Mouse (Mus musculus): Measurements from ENCODE around the gene Ccdc172. TPM values are rescaled to one million over a fixed set of nuclear protein-coding genes. Genes with fewer than 3 reads are reported as not detected.
A peak's percentile ranks its signal among the peaks of the same experiment; 100 is the strongest.

The Ccdc172 gene
- total RNA-seq, 4 experiments from 2014 or later = not detected

DNA sequence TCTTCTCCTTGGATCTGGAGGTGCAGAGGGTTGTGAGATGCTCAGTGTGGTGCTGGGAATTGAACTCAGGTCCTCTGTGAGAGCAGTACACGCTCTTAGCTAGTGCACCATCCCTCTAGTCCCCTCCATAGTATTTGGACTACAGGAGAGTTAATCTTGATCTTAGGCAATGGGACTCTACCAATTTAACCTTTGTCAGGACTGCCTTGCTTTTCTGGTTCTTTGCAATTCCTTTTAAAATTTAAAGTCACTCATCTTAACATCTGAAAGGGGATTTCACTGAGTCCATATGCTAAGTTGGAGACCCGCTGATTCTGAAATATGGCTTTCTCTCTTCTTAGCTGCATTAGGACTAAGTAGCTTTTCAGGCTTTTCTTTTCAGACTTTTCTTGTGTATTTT is 59.8 kb downstream of the Ccdc172 start:
- DNase-seq (ENCODE audit: low spot score in 2 of 2) = no peak

DNA sequence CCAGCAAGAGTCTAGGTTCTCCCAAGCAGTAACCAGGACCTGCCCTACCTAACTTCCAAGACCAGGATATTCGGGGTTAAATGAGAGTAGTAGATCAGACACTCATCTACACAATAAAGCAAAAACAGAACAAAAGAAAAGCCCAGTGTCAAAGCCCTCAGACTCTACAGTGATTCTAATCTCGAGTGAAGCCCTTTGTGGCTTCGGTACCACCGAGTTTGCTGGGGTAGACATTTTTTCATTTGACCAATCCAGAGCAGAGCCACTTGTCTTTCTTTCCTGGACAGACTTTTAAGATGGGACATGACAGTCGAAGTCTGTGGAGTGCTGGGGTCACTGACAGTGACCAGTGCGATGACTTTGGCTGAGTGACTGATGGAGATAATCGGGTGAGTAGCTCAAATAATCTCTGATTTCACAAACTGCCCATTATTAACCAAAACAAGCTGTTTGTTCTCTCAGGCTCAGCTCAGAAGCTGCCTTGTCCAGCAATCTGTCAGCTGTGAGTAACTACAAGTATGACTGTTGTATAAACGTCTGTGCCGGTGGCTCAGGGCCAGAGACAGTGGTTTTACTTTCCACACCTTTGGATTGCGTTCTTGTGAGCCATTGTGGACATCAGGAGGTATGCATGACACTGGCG is 60.8 kb downstream of the Ccdc172 start:
- no peak for DNase-seq (ENCODE audit: low spot score in 2 of 2)

DNA sequence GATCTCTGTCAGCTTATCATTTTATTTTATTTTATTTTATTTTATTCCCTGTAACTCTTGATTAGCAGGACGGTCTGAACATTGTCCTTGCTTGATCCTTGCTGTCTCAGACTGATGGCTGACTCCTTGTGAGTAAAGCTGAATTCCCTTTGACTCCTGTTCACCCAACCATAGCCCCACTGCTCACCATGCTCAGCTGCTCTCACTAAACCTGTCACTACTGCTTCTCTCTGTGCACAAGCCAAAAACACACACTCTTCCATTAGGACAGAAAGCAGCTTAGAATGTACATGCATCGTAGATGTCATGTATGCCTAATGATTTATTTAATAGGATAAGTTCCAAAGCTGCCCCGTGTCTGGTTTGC is 61.3 kb downstream of the Ccdc172 start:
- DNase-seq (ENCODE audit: low spot score in 2 of 2) = no peak

DNA sequence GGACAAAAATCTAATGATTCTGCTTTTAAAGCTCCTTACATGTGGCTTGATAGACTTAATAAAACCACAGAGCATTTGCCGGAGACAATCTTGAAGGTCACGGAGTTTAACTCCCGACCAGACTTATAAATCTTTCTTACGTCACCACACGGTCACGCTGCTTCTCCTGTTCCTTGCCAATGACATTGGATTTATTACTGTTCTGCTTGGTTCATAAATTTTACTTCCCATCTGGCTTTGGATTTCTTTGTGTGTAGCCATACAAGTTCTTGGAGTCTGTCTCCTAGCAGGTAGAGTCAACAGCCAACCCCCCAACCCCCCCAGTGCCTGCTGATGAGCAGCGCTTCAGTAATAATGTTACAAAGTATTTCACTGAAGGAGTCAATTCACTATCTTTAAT is 70.2 kb downstream of the Ccdc172 start:
- DNase-seq (ENCODE audit: low spot score in 2 of 2) = no peak

DNA sequence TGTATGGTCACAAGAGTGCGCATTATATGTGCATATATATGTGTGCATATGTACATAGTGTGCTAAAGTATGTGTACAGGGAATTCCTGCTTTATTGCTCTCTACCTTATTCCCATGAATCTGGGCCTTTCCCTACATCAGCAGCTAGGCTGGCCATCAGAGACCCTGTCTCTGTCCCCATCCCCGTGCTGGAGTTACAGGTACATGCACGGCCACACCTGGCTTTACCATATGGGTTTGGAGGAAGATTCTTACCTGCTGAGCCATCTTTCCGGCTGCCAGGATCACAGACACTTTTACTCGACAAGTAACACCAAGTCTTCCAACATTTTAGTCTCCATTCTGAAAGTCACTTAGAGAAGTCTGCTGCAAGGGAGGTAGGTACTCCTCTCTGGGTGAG is 71.2 kb downstream of the Ccdc172 start:
- DNase-seq (ENCODE audit: low spot score in 2 of 2) = no peak

DNA sequence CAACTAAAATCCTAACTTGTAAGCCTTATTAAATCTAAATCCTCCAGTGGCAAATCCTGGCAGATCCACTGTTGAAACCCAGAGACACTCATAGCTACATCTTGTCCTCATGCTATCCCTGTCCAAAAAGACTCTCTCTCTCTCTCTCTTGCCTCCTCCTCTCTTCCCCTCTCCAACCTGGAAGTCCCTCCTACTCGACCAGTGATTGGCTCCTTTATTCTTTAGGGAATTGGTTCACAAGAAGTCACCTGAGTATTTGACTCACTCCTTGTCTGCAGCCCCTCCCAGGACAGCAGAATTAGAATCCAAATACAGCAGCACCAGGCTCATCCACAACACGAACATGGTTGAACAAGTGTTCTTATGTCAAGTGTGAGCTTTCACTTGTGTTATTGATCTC is 74.3 kb downstream of the Ccdc172 start:
- DNase-seq (ENCODE audit: low spot score in 2 of 2) = no peak

DNA sequence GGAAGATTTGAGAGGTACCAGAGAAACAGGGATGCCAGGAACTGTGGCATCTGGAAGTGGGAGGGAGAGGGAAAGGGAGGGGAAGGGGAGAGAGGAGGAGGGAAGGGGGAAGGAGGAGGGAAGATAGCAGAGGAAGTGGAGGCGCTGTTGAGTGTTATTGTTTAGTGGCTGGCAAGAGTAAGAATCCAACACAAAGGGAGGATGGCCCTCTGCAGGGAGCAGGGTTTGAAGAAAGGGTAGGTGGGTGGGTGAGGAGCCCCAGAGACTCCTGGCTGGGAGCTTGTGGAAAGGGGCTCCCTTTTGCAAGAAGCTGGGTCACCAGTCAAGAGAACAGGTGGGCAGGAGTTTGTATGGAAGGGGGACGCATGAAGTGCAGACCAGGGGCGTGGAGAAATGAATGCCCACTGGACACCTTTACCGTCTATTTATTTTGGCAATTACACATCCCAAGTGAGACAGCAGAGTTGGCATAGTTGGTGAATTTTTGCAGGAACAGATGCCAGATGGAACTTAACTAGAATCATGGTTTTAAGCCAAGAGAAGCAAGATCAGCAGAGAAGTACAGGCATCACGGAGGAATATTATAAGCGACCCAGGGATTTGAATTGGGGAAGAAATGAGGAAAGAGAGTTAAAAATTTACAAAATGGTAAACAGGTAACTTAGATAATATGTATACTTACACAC is 78.6 kb downstream of the Ccdc172 start:
- DNase-seq (ENCODE audit: low spot score in 2 of 2) = peak; percentile 12 to 39

DNA sequence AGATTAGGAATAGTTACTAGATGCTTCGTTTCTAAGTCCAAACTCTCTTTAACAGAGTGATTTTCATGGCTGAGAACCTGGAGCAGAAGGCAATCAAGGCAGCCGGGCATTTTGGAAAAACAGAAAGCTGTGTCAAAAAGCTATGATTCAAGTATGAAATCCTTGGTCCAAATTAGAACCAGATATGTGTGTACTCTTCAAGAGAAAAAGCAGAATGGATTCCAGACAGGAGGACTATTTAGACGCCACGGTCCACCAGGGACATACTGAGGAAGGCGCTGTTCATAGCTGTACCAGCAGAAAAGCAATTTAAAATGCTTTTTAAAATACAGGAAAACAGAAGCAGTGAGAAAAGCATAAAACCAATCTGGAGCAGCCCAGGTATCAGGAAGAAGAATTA is 88.6 kb downstream of the Ccdc172 start:
- no peak for DNase-seq (ENCODE audit: low spot score in 2 of 2)

Other genes with a start within 250 kb of the Ccdc172 start
- gene Gfra1, start 56.1 kb upstream of the Ccdc172 start, total RNA-seq (2022) = 10 to 100 TPM; 37.6 to 49.5 (median 40.8) TPM
- 1 to 10 TPM; 2.3 to 3.4 (median 2.7) TPM for gene Pnlip, start 140.5 kb downstream of the Ccdc172 start, total RNA-seq (2022)
- gene Pnliprp1, start 216.9 kb downstream of the Ccdc172 start, total RNA-seq (2022) = not detected
- not detected for gene Pnliprp2, start 247.7 kb downstream of the Ccdc172 start, total RNA-seq (2022)

Measured in left cerebral cortex, adult 8-10 months (tissue).